Mouse (Mus musculus): ENCODE data around the gene Gm28230.

Gm28230 gene

GRCm38 (mm10) chr2:74724244-74725015 lies 2.1 kb upstream of the Gm28230 start:
- peak; percentile 24 for DNase-seq (ENCODE audit: low spot score)

- DNase-seq (ENCODE audit: low spot score) = peak; percentile 2
These were observed 1.4 kb upstream of the Gm28230 start for GRCm38 (mm10) chr2:74725171-74725570.

- peak; percentile 12 for DNase-seq (ENCODE audit: low spot score)
These were observed 578 bp downstream of the Gm28230 start for GRCm38 (mm10) chr2:74726973-74727639.

GRCm38 (mm10) chr2:74727640-74728302 lies 1.2 kb downstream of the Gm28230 start:
- peak; percentile 24 for DNase-seq (ENCODE audit: low spot score)

GRCm38 (mm10) chr2:74728303-74728680 lies 1.8 kb downstream of the Gm28230 start:
- DNase-seq (ENCODE audit: low spot score) = peak; percentile 4

- no peak for DNase-seq (ENCODE audit: low spot score)
These were observed 3.8 kb downstream of the Gm28230 start for GRCm38 (mm10) chr2:74730331-74730730.

- DNase-seq (ENCODE audit: low spot score) = no peak
These were observed 4.5 kb downstream of the Gm28230 start for GRCm38 (mm10) chr2:74731055-74731454.

GRCm38 (mm10) chr2:74731799-74732512 lies 5.4 kb downstream of the Gm28230 start:
- no peak for DNase-seq (ENCODE audit: low spot score)

GRCm38 (mm10) chr2:74732513-74733316 lies 6.2 kb downstream of the Gm28230 start:
- DNase-seq (ENCODE audit: low spot score) = peak; percentile 6

- DNase-seq (ENCODE audit: low spot score) = no peak
These were observed 6.8 kb downstream of the Gm28230 start for GRCm38 (mm10) chr2:74733317-74733661.

- DNase-seq (ENCODE audit: low spot score) = peak; percentile 4
These were observed 7.2 kb downstream of the Gm28230 start for GRCm38 (mm10) chr2:74733765-74734164.

GRCm38 (mm10) chr2:74734451-74734850 lies 7.9 kb downstream of the Gm28230 start:
- peak; percentile 3 for DNase-seq (ENCODE audit: low spot score)

- DNase-seq (ENCODE audit: low spot score) = peak; percentile 3
These were observed 8.7 kb downstream of the Gm28230 start for GRCm38 (mm10) chr2:74734996-74735811.

GRCm38 (mm10) chr2:74735851-74736687 lies 9.5 kb downstream of the Gm28230 start:
- peak; percentile 5 for DNase-seq (ENCODE audit: low spot score)

- no peak for DNase-seq (ENCODE audit: low spot score)
These were observed 10.4 kb downstream of the Gm28230 start for GRCm38 (mm10) chr2:74736688-74737577.

- peak; percentile 2 for DNase-seq (ENCODE audit: low spot score)
These were observed 11.1 kb downstream of the Gm28230 start for GRCm38 (mm10) chr2:74737578-74738070.

- peak; percentile 3 for DNase-seq (ENCODE audit: low spot score)
These were observed 12.3 kb downstream of the Gm28230 start for GRCm38 (mm10) chr2:74738623-74739475.

- DNase-seq (ENCODE audit: low spot score) = no peak
These were observed 12.9 kb downstream of the Gm28230 start for GRCm38 (mm10) chr2:74739476-74739800.
